Mouse (Mus musculus) c-Kit-positive CD71-negative TER-119-negative erythroid progenitor cells, embryonic 14.5 days (primary cell): ENCODE results near the gene Hivep1.

Source experiments
- DNase-seq: peaks from one replicate; pipeline ENCODE4 v3.0.0-alpha.2; 2013; ENCODE audit warnings: low read depth

The Hivep1 gene

GRCm38 (mm10) chr13:42112748-42113147 lies 60.9 kb downstream of the Hivep1 start:
- no peak for DNase-seq

GRCm38 (mm10) chr13:42113601-42114000 lies 61.8 kb downstream of the Hivep1 start:
- DNase-seq = no peak

GRCm38 (mm10) chr13:42116301-42116700 lies 64.5 kb downstream of the Hivep1 start:
- no peak for DNase-seq

- DNase-seq = no peak
Observed at GRCm38 (mm10) chr13:42119062-42119461, 67.2 kb downstream of the Hivep1 start.

GRCm38 (mm10) chr13:42121106-42121776 lies 69.4 kb downstream of the Hivep1 start:
- no peak for DNase-seq

- DNase-seq = no peak
Observed at GRCm38 (mm10) chr13:42121777-42122682, 70.2 kb downstream of the Hivep1 start.

GRCm38 (mm10) chr13:42144627-42145026 lies 92.8 kb downstream of the Hivep1 start:
- DNase-seq = no peak

- no peak for DNase-seq
Observed at GRCm38 (mm10) chr13:42149328-42150071, 97.7 kb downstream of the Hivep1 start.

GRCm38 (mm10) chr13:42150072-42150450 lies 98.2 kb downstream of the Hivep1 start:
- DNase-seq = peak; percentile 9

- no peak for DNase-seq
Observed at GRCm38 (mm10) chr13:42150462-42151127, 98.8 kb downstream of the Hivep1 start.

GRCm38 (mm10) chr13:42158259-42158658 lies 106.4 kb downstream of the Hivep1 start:
- no peak for DNase-seq

GRCm38 (mm10) chr13:42159416-42160185 lies 107.8 kb downstream of the Hivep1 start:
- DNase-seq = no peak

- DNase-seq = no peak
Observed at GRCm38 (mm10) chr13:42170802-42171201, 119.0 kb downstream of the Hivep1 start.

GRCm38 (mm10) chr13:42174827-42175420 lies 123.1 kb downstream of the Hivep1 start:
- no peak for DNase-seq

- no peak for DNase-seq
Observed at GRCm38 (mm10) chr13:42182635-42183034, 130.8 kb downstream of the Hivep1 start.

- DNase-seq = no peak
Observed at GRCm38 (mm10) chr13:42184131-42184530, 132.3 kb downstream of the Hivep1 start.

- DNase-seq = no peak
Observed at GRCm38 (mm10) chr13:42193016-42193415, 141.2 kb downstream of the Hivep1 start.

- DNase-seq = no peak
Observed at GRCm38 (mm10) chr13:42195671-42196070, 143.8 kb downstream of the Hivep1 start.

- DNase-seq = no peak
Observed at GRCm38 (mm10) chr13:42197656-42198055, 145.8 kb downstream of the Hivep1 start.

GRCm38 (mm10) chr13:42213556-42213955 lies 161.7 kb downstream of the Hivep1 start:
- no peak for DNase-seq

- no peak for DNase-seq
Observed at GRCm38 (mm10) chr13:42222401-42222800, 170.6 kb downstream of the Hivep1 start.
